Mouse (Mus musculus): ENCODE measurements around the gene Lgals3. TPM values are rescaled to one million over a fixed set of nuclear protein-coding genes. Genes with fewer than 3 reads are reported as not detected.

The Lgals3 gene
- total RNA-seq (2023), result 100 to 1,000 TPM; 472 to 506 TPM

DNA sequence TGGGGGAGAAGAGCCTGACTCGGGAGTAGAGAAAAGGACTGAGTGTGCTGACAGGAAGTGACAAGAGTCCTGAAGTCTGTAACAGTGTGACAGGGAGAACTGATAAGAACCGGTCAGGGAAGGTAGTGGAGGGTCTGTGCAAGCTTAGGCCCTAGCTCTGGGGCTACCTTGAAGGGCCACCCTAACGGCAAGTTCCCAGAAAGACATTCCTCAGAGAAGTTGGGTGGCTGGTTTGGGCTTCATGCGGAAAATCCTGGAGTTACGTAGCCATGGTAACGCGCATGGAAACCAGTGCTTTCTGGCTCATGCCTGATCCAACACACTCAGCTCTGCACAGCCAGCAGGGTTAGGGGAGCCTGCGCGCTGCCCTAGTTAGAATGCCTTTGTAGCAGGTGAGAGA is at the start of gene Lgals3:
Gene Lgals3 (plus strand): TSS at position 291 of the 400 bp plus-strand sequence.

GRCm38 (mm10) chr14:47417775-47418665 is 50.5 kb downstream of the Lgals3 start, which contains the start of gene Dlgap5:
Gene Dlgap5, minus strand, starts transcription at chr14:47418407.

Other genes with a start within 250 kb of the Lgals3 start
- 10 to 100 TPM; 10.3 to 10.9 TPM for gene Gch1, start 178.3 kb upstream of the Lgals3 start, total RNA-seq (2023)
- gene Wdhd1, start 90.9 kb upstream of the Lgals3 start, total RNA-seq (2023), result 10 to 100 TPM; 35.2 to 37.7 TPM
- gene Socs4, start 90.8 kb upstream of the Lgals3 start, total RNA-seq (2023), result 10 to 100 TPM; 13.7 to 17.5 TPM
- 10 to 100 TPM; 89.8 to 97.7 TPM for gene Mapk1ip1l, start 69.5 kb upstream of the Lgals3 start, total RNA-seq (2023)
- gene Dlgap5, start 50.7 kb downstream of the Lgals3 start, total RNA-seq (2023), result 10 to 100 TPM; 53.3 to 56.2 TPM
- gene Fbxo34, start 82.7 kb downstream of the Lgals3 start, total RNA-seq (2023), result 10 to 100 TPM; 35.0 to 37.1 TPM
- 10 to 100 TPM in 1 of 2 experiments, 1 to 10 TPM in 1; 9.7 to 10.9 TPM for gene Atg14, start 202.9 kb downstream of the Lgals3 start, total RNA-seq (2023)

Measured in neutrophil, adult 83 days (primary cell).